Mouse (Mus musculus): ENCODE measurements around the gene Brox. TPM values are rescaled to one million over a fixed set of nuclear protein-coding genes. Genes with fewer than 3 reads are reported as not detected.

Brox gene
- total and polyA plus RNA-seq, 3 experiments: 5.4 to 85.9 (median 81.9) TPM

- H3K27me3 ChIP-seq (ENCODE audit: insufficient read depth, low read length): 0 out of 2 replicates have a peak, but pooled peaks cover 3% of the 10 kb centered on the region
- H3K4me3 ChIP-seq (ENCODE audit: low read depth, low read length): no peak overlapping the region
- no peak for DNase-seq (ENCODE audit: low spot score)
- TF ChIP-seq CTCF (IDR thresholded peaks at IDR 0.05; ENCODE audit: low read depth, low read length) (no peak), POLR2AphosphoS5 (IDR thresholded peaks at IDR 0.05; ENCODE audit: insufficient replicate concordance, low read depth, low read length) (no peak), TAL1 (conservative IDR thresholded peaks at IDR 0.05; ENCODE audit: low read depth, low read length) (no peak), GATA2 (IDR thresholded peaks at IDR 0.05; ENCODE audit: borderline replicate concordance, low read depth, low read length) (no peak), GATA1 (IDR thresholded peaks at IDR 0.05; ENCODE audit: borderline replicate concordance, low read length) (no peak)
- no peaks in the 10 kb centered on the region for H3K9me3 ChIP-seq (replicated peaks)
- no peaks in the 10 kb centered on the region for H3K4me1 ChIP-seq (ENCODE audit: insufficient read depth, low read depth, low read length)
- no peak for ATAC-seq (ENCODE audit: extremely low read depth, insufficient number of reproducible peaks, low FRiP score, poor library complexity, severe bottlenecking)
- H3K36me3 ChIP-seq (replicated peaks): no peaks in the 10 kb centered on the region
These were observed 59.2 kb downstream of the Brox start for GRCm38 (mm10) chr1:183237901-183238300.

- no peaks in the 10 kb centered on the region for H3K4me1 ChIP-seq (ENCODE audit: insufficient read depth, low read depth, low read length)
- H3K9me3 ChIP-seq (replicated peaks): no peaks in the 10 kb centered on the region
- DNase-seq (ENCODE audit: low spot score) (no peak), ATAC-seq (ENCODE audit: extremely low read depth, insufficient number of reproducible peaks, low FRiP score, poor library complexity, severe bottlenecking) (no peak)
- no peaks in the 10 kb centered on the region for H3K36me3 ChIP-seq (replicated peaks)
- H3K27me3 ChIP-seq (ENCODE audit: insufficient read depth, low read length): 0 out of 2 replicates have a peak, but pooled peaks cover 3% of the 10 kb centered on the region
- no peak overlapping the region for H3K4me3 ChIP-seq (ENCODE audit: low read depth, low read length)
- TF ChIP-seq GATA2 (IDR thresholded peaks at IDR 0.05; ENCODE audit: borderline replicate concordance, low read depth, low read length): no peak
- TF ChIP-seq TAL1 (conservative IDR thresholded peaks at IDR 0.05; ENCODE audit: low read depth, low read length): no peak
- TF ChIP-seq GATA1 (IDR thresholded peaks at IDR 0.05; ENCODE audit: borderline replicate concordance, low read length): no peak
- TF ChIP-seq CTCF (IDR thresholded peaks at IDR 0.05; ENCODE audit: low read depth, low read length): no peak
These were observed 60.6 kb downstream of the Brox start for GRCm38 (mm10) chr1:183236460-183236859.

DNA sequence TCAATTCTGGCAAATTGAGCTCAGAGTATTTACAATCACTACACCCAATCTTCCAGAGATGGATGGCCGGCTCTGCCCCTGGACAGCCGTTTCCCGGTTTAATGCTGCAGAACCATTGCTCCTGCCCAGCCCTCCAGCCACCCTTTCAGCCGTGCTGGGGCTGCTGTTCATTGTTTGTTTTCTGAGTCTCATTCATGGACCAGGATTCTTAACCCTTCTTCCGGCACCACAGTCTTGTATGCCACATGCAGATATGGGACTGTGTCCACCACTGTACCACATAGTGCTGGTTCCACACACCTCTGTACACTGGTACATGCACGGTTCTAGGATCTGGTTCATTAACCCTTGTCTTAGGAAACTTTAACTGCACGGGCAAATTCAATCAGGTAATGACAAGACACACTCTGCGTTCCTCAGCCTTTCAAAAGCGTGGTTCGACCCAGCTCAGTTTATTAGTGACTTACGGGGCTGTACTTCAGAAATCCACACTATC lies 63.3 kb downstream of the Brox start:
- DNase-seq (ENCODE audit: low spot score) (no peak), ATAC-seq (ENCODE audit: extremely low read depth, insufficient number of reproducible peaks, low FRiP score, poor library complexity, severe bottlenecking) (no peak)
- TF ChIP-seq GATA1 (IDR thresholded peaks at IDR 0.05; ENCODE audit: borderline replicate concordance, low read length) (no peak), TAL1 (conservative IDR thresholded peaks at IDR 0.05; ENCODE audit: low read depth, low read length) (no peak), CTCF (IDR thresholded peaks at IDR 0.05; ENCODE audit: low read depth, low read length) (no peak), POLR2AphosphoS5 (IDR thresholded peaks at IDR 0.05; ENCODE audit: insufficient replicate concordance, low read depth, low read length) (no peak), GATA2 (IDR thresholded peaks at IDR 0.05; ENCODE audit: borderline replicate concordance, low read depth, low read length) (no peak)
- Histone ChIP-seq H3K9me3 (replicated peaks) (no peaks in the 10 kb centered on the region), H3K27me3 (ENCODE audit: insufficient read depth, low read length) (peaks cover 7% of the 10 kb centered on the region; the same call in 1 of the 2 replicates), H3K4me1 (ENCODE audit: insufficient read depth, low read depth, low read length) (no peaks in the 10 kb centered on the region), H3K36me3 (replicated peaks) (no peaks in the 10 kb centered on the region), H3K4me3 (ENCODE audit: low read depth, low read length) (no peak overlapping the region)

- Histone ChIP-seq H3K4me3 (ENCODE audit: low read depth, low read length) (no peak overlapping the region), H3K4me1 (ENCODE audit: insufficient read depth, low read depth, low read length) (no peaks in the 10 kb centered on the region), H3K27me3 (ENCODE audit: insufficient read depth, low read length) (peaks cover 7% of the 10 kb centered on the region; the same call in 1 of the 2 replicates), H3K36me3 (replicated peaks) (no peaks in the 10 kb centered on the region), H3K9me3 (replicated peaks) (no peaks in the 10 kb centered on the region)
- ATAC-seq (ENCODE audit: extremely low read depth, insufficient number of reproducible peaks, low FRiP score, poor library complexity, severe bottlenecking) (no peak), DNase-seq (ENCODE audit: low spot score) (no peak)
- TF ChIP-seq CTCF (IDR thresholded peaks at IDR 0.05; ENCODE audit: low read depth, low read length): no peak
- TF ChIP-seq GATA1 (IDR thresholded peaks at IDR 0.05; ENCODE audit: borderline replicate concordance, low read length): no peak
- no peak for TF ChIP-seq TAL1 (conservative IDR thresholded peaks at IDR 0.05; ENCODE audit: low read depth, low read length)
- no peak for TF ChIP-seq POLR2AphosphoS5 (IDR thresholded peaks at IDR 0.05; ENCODE audit: insufficient replicate concordance, low read depth, low read length)
- no peak for TF ChIP-seq GATA2 (IDR thresholded peaks at IDR 0.05; ENCODE audit: borderline replicate concordance, low read depth, low read length)
These were observed 63.9 kb downstream of the Brox start for GRCm38 (mm10) chr1:183232985-183233678.

- no peak for TF ChIP-seq POLR2AphosphoS5 (IDR thresholded peaks at IDR 0.05; ENCODE audit: insufficient replicate concordance, low read depth, low read length)
- TF ChIP-seq TAL1 (conservative IDR thresholded peaks at IDR 0.05; ENCODE audit: low read depth, low read length): no peak
- no peak for TF ChIP-seq GATA2 (IDR thresholded peaks at IDR 0.05; ENCODE audit: borderline replicate concordance, low read depth, low read length)
- TF ChIP-seq CTCF (IDR thresholded peaks at IDR 0.05; ENCODE audit: low read depth, low read length): no peak
- TF ChIP-seq GATA1 (IDR thresholded peaks at IDR 0.05; ENCODE audit: borderline replicate concordance, low read length): no peak
- Histone ChIP-seq H3K4me3 (ENCODE audit: low read depth, low read length) (no peak overlapping the region), H3K36me3 (replicated peaks) (no peaks in the 10 kb centered on the region), H3K4me1 (ENCODE audit: insufficient read depth, low read depth, low read length) (no peaks in the 10 kb centered on the region), H3K27me3 (ENCODE audit: insufficient read depth, low read length) (peaks cover 8% of the 10 kb centered on the region; the same call in 1 of the 2 replicates), H3K9me3 (replicated peaks) (no peaks in the 10 kb centered on the region)
- ATAC-seq (ENCODE audit: extremely low read depth, insufficient number of reproducible peaks, low FRiP score, poor library complexity, severe bottlenecking): no peak
- DNase-seq (ENCODE audit: low spot score): no peak
These were observed 69.6 kb downstream of the Brox start for GRCm38 (mm10) chr1:183227469-183227868.

Other genes with a start within 250 kb of the Brox start
- gene Disp1, start 75.7 kb downstream of the Brox start, total RNA-seq (2014; fragmentation: Nextera tagmentation): 5.0 and 11.0 TPM in 2 replicates
- gene Disp1, start 75.7 kb downstream of the Brox start, total RNA-seq (2017): 3.0 and 3.8 TPM in 2 replicates
- 8.2 and 10.5 TPM in 2 replicates for gene Disp1, start 75.7 kb downstream of the Brox start, polyA plus RNA-seq (2012)
- 29.0 and 53.4 TPM in 2 replicates for gene Aida, start 679 bp downstream of the Brox start, total RNA-seq (2014; fragmentation: Nextera tagmentation)
- gene Aida, start 679 bp downstream of the Brox start, total RNA-seq (2017): 42.8 and 48.2 TPM in 2 replicates
- 14.3 and 16.9 TPM in 2 replicates for gene Aida, start 679 bp downstream of the Brox start, polyA plus RNA-seq (2012)
- gene Mia3, start 72.3 kb upstream of the Brox start, total RNA-seq (2014; fragmentation: Nextera tagmentation): 66.7 and 88.9 TPM in 2 replicates
- gene Mia3, start 72.3 kb upstream of the Brox start, total RNA-seq (2017): 60.9 and 72.6 TPM in 2 replicates
- gene Mia3, start 72.3 kb upstream of the Brox start, polyA plus RNA-seq (2012): 21.0 and 23.5 TPM in 2 replicates
- 10.7 and 13.5 TPM in 2 replicates for gene Taf1a, start 91.7 kb upstream of the Brox start, total RNA-seq (2014; fragmentation: Nextera tagmentation)
- gene Taf1a, start 91.7 kb upstream of the Brox start, total RNA-seq (2017): 15.1 and 16.4 TPM in 2 replicates
- gene Taf1a, start 91.7 kb upstream of the Brox start, polyA plus RNA-seq (2012): 1.2 and 1.4 TPM in 2 replicates
- gene Hhipl2, start 120.9 kb upstream of the Brox start, total RNA-seq (2014; fragmentation: Nextera tagmentation): not detected in 2 replicates
- 0.05 and 0.06 TPM in 2 replicates for gene Hhipl2, start 120.9 kb upstream of the Brox start, total RNA-seq (2017)
- gene Hhipl2, start 120.9 kb upstream of the Brox start, polyA plus RNA-seq (2012): 0.02 TPM in 1 of 2 replicates, not detected in the other